Mouse (Mus musculus) gastrocnemius, postnatal 4 days (tissue): ENCODE measurements around the gene Tcaf3. TPM values are rescaled to one million over a fixed set of nuclear protein-coding genes. Genes with fewer than 3 reads are reported as not detected.
A peak's percentile ranks its signal among the peaks of the same experiment; 100 is the strongest.

ENCODE experiments used
- DNase-seq, 2 experiments: peaks; one replicate each; pipeline ENCODE4 v3.0.0; 2021 to 2022; ENCODE audit warnings: low spot score in 2 of 2, mixed read lengths in 2 of 2
- long read RNA-seq, 2 experiments: library from polyadenylated mRNA; stranded (forward); transcript quantifications; one replicate each; pipeline ENCODE4 v2.0.0; 2021
- total RNA-seq, 2 experiments: library from RNA; stranded (reverse); gene quantifications; 2 replicates each; pipeline ENCODE4 v1.2.3; 2021

The Tcaf3 gene
- total RNA-seq = not detected
- long read RNA-seq, experiment 1 = 0 reads
- long read RNA-seq, experiment 2 = 0 reads

- DNase-seq = no peak
These were observed at the start of gene Tcaf3 for GRCm38 (mm10) chr6:42597592-42597991. Gene Tcaf3, minus strand, starts transcription at chr6:42597692.

- peak; percentile 65 to 84 for DNase-seq
These were observed 47.5 kb upstream of the Tcaf3 start, which contains the start of gene Tcaf2 for GRCm38 (mm10) chr6:42644912-42645549. Gene Tcaf2, minus strand, starts transcription at chr6:42645254.

- no peak for DNase-seq
These were observed 36.9 kb upstream of the Tcaf3 start for GRCm38 (mm10) chr6:42634393-42634792.

- no peak for DNase-seq
These were observed 33.9 kb upstream of the Tcaf3 start for GRCm38 (mm10) chr6:42631395-42631794.

GRCm38 (mm10) chr6:42616904-42617303 is 19.4 kb upstream of the Tcaf3 start:
- DNase-seq = no peak

GRCm38 (mm10) chr6:42612218-42612617 is 14.7 kb upstream of the Tcaf3 start:
- DNase-seq = no peak

- DNase-seq = no peak
These were observed 13.5 kb upstream of the Tcaf3 start for GRCm38 (mm10) chr6:42610954-42611522.

GRCm38 (mm10) chr6:42593138-42593882 is 4.2 kb downstream of the Tcaf3 start:
- DNase-seq = no peak

GRCm38 (mm10) chr6:42586569-42586968 is 10.9 kb downstream of the Tcaf3 start:
- no peak for DNase-seq

- DNase-seq = peak; percentile 28 to 57
These were observed 14.0 kb downstream of the Tcaf3 start for GRCm38 (mm10) chr6:42583488-42583872.

GRCm38 (mm10) chr6:42582741-42583487 is 14.6 kb downstream of the Tcaf3 start:
- DNase-seq = no peak

- DNase-seq = no peak
These were observed 18.8 kb downstream of the Tcaf3 start for GRCm38 (mm10) chr6:42578678-42579077.

- DNase-seq = no peak
These were observed 20.1 kb downstream of the Tcaf3 start for GRCm38 (mm10) chr6:42577433-42577832.

- DNase-seq = no peak
These were observed 29.3 kb downstream of the Tcaf3 start for GRCm38 (mm10) chr6:42568205-42568604.

GRCm38 (mm10) chr6:42566076-42566598 is 31.4 kb downstream of the Tcaf3 start:
- DNase-seq = no peak

GRCm38 (mm10) chr6:42562280-42562679 is 35.2 kb downstream of the Tcaf3 start:
- no peak for DNase-seq

- no peak for DNase-seq
These were observed 36.6 kb downstream of the Tcaf3 start for GRCm38 (mm10) chr6:42560885-42561284.

- DNase-seq = no peak
These were observed 38.9 kb downstream of the Tcaf3 start for GRCm38 (mm10) chr6:42558641-42559040.

GRCm38 (mm10) chr6:42547461-42547860 is 50.0 kb downstream of the Tcaf3 start, which contains the start of gene Olfr455:
Gene Olfr455, minus strand, starts transcription at chr6:42547587.
- no peak for DNase-seq

GRCm38 (mm10) chr6:42546180-42546579 is 51.3 kb downstream of the Tcaf3 start:
- DNase-seq = no peak

GRCm38 (mm10) chr6:42545451-42545885 is 52.0 kb downstream of the Tcaf3 start:
- DNase-seq = no peak
